Mouse (Mus musculus): ENCODE results near the gene Rab30.

GRCm38 (mm10) chr7:92878575-92879285 is 137.3 kb downstream of the Rab30 start:
- TF ChIP-seq CTCF (IDR thresholded peaks at IDR 0.05; ENCODE audit: borderline replicate concordance, insufficient read depth, low read length) = no peak
- no peak for TF ChIP-seq POLR2A (IDR thresholded peaks at IDR 0.05; ENCODE audit: low read depth, low read length)
